12 mouse cellular contexts compared by ENCODE assay signal in the genomic region with DNA sequence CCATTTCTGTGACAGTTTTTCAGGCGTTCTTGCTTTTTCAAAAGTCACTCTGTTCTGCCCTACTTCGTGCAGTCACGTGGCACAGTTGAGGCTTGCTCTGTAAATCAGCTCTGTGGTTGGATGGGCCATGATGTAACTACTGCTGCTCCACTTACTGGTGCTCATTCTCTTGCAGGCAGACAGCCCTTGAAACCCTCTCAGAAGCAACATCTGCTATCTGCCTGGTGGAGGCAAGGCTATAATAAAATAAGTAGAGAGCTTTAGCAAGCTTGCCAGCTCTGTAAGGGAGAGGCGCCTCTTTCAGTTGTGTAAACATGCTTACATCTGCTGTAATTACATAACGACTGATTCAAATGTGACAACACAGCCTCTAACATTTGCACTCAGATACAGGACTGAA. TPM values are rescaled to one million over a fixed set of nuclear protein-coding genes. Genes with fewer than 3 reads are reported as not detected.
A peak's percentile ranks its signal among the peaks of the same experiment; 100 is the strongest.
DNase-seq lines count a peak whose midpoint lies in the region; ATAC-seq and TF ChIP-seq lines count a peak whose summit lies in the region.
"Had no signal": no experiment of that assay in that cellular context is flagged by ENCODE, and none has a peak within 500 bp of the region (broad histone marks: within the 10 kb centered on the region; RNA-seq: fewer than 3 reads in every experiment).

No protein-coding gene starts in this region.

- no peaks in the 10 kb centered on the region for H3K27me3 ChIP-seq in forebrain, embryonic 14.5 days (replicated peaks; ENCODE audit: control insufficient read depth, insufficient read depth, low read length)
- H3K27me3 ChIP-seq in forebrain, embryonic 11.5 days (ENCODE audit: control insufficient read depth, insufficient read depth, low read length), result no peaks in the 10 kb centered on the region
- no peaks in the 10 kb centered on the region for H3K27me3 ChIP-seq in neural tube, embryonic 15.5 days (replicated peaks)
- H3K27me3 ChIP-seq: embryonic facial prominence, embryonic 15.5 days; midbrain, embryonic 12.5 days had no signal

- peak; percentile 62 for DNase-seq in forebrain, embryonic 14.5 days (ENCODE audit: low spot score)
- DNase-seq in forebrain, embryonic 11.5 days (ENCODE audit: low spot score), result no peak
- peak; percentile 92 for DNase-seq in layer of hippocampus, adult 9-11 months
- peak; percentile 34 for DNase-seq in right cerebral cortex, postnatal 14 days
- DNase-seq in c-Kit-positive CD71-positive TER-119-positive erythroid progenitor cells, embryonic 14.5 days (ENCODE audit: low spot score), result no peak
- no peak for DNase-seq in lung, adult 18-20 months
- DNase-seq: lung, adult 2 months had no signal

- no peak for TF ChIP-seq CTCF in cortical plate, adult 2 months (IDR thresholded peaks at IDR 0.05; ENCODE audit: extremely low read depth, insufficient read depth, low read length)

- no peak overlapping the region for H3K4me2 ChIP-seq in forebrain, embryonic 14.5 days (ENCODE audit: low read length)
- no peak overlapping the region for H3K4me2 ChIP-seq in forebrain, embryonic 11.5 days (ENCODE audit: low read depth, low read length, severe bottlenecking)
- H3K4me2 ChIP-seq in neural tube, embryonic 15.5 days, result no peak overlapping the region
- H3K4me2 ChIP-seq: embryonic facial prominence, embryonic 15.5 days; midbrain, embryonic 12.5 days had no signal

- no peak overlapping the region for H3K9ac ChIP-seq in forebrain, embryonic 14.5 days (ENCODE audit: low read length)
- no peak overlapping the region for H3K9ac ChIP-seq in forebrain, embryonic 11.5 days (ENCODE audit: low read length)
- no peak overlapping the region for H3K9ac ChIP-seq in neural tube, embryonic 15.5 days (replicated peaks)
- H3K9ac ChIP-seq: embryonic facial prominence, embryonic 15.5 days; midbrain, embryonic 12.5 days had no signal

- peak; percentile 72 for ATAC-seq in forebrain, embryonic 14.5 days
- ATAC-seq in forebrain, embryonic 11.5 days (replicated peaks; ENCODE audit: low FRiP score), result no peak
- no peak for ATAC-seq in neural tube, embryonic 15.5 days (ENCODE audit: low FRiP score)
- ATAC-seq: hindbrain, embryonic 16.5 days had no signal

- TF ChIP-seq POLR2A in cortical plate, adult 2 months (IDR thresholded peaks at IDR 0.05; ENCODE audit: extremely low read depth, insufficient read depth, low read length), result peak; percentile 48; the same call in 1 of the 2 replicates

- H3K4me3 ChIP-seq in forebrain, embryonic 14.5 days (ENCODE audit: low read depth, low read length), result no peak overlapping the region
- H3K4me3 ChIP-seq in forebrain, embryonic 11.5 days (ENCODE audit: low read depth, low read length), result no peak overlapping the region
- H3K4me3 ChIP-seq in cortical plate, adult 2 months (ENCODE audit: insufficient read depth, low read length), result no peak overlapping the region
- no peak overlapping the region for H3K4me3 ChIP-seq in neural tube, embryonic 15.5 days (replicated peaks)
- H3K4me3 ChIP-seq: embryonic facial prominence, embryonic 15.5 days; midbrain, embryonic 12.5 days had no signal

- H3K27ac ChIP-seq in forebrain, embryonic 14.5 days (ENCODE audit: low read depth, low read length), result no peak overlapping the region; the same call in 1 of the 2 replicates
- H3K27ac ChIP-seq in forebrain, embryonic 11.5 days (ENCODE audit: low read depth, low read length), result no peak overlapping the region
- H3K27ac ChIP-seq in cortical plate, adult 2 months (ENCODE audit: insufficient read depth, low read length), result peak overlapping the region; percentile 54
- H3K27ac ChIP-seq in neural tube, embryonic 15.5 days (replicated peaks), result no peak overlapping the region
- H3K27ac ChIP-seq: embryonic facial prominence, embryonic 15.5 days; midbrain, embryonic 12.5 days had no signal

- WGBS in forebrain, embryonic 14.5 days, result 73% methylated on average over 5 of the region's 5 CpGs
- WGBS in forebrain, embryonic 11.5 days, result 83% methylated on average over 5 of the region's 5 CpGs
- 81% methylated on average over 5 of the region's 5 CpGs for WGBS in neural tube, embryonic 15.5 days

- H3K9me3 ChIP-seq in forebrain, embryonic 14.5 days (replicated peaks; ENCODE audit: control insufficient read depth, low read length), result no peaks in the 10 kb centered on the region
- H3K9me3 ChIP-seq in forebrain, embryonic 11.5 days (ENCODE audit: control insufficient read depth, low read length), result no peaks in the 10 kb centered on the region
- H3K9me3 ChIP-seq in neural tube, embryonic 15.5 days (replicated peaks), result no peaks in the 10 kb centered on the region
- H3K9me3 ChIP-seq: embryonic facial prominence, embryonic 15.5 days; midbrain, embryonic 12.5 days had no signal

- peaks cover 3% of the 10 kb centered on the region; the same call in 1 of the 2 replicates for H3K4me1 ChIP-seq in forebrain, embryonic 14.5 days (ENCODE audit: control insufficient read depth, insufficient read depth, low read length)
- no peaks in the 10 kb centered on the region for H3K4me1 ChIP-seq in forebrain, embryonic 11.5 days (replicated peaks; ENCODE audit: control insufficient read depth, insufficient read depth, low read length)
- peaks cover 8% of the 10 kb centered on the region for H3K4me1 ChIP-seq in cortical plate, adult 2 months (ENCODE audit: control insufficient read depth, insufficient read depth, low read length)
- no peaks in the 10 kb centered on the region for H3K4me1 ChIP-seq in neural tube, embryonic 15.5 days
- H3K4me1 ChIP-seq: embryonic facial prominence, embryonic 15.5 days; midbrain, embryonic 12.5 days had no signal

- peaks cover 24% of the 10 kb centered on the region for H3K36me3 ChIP-seq in forebrain, embryonic 14.5 days (ENCODE audit: control insufficient read depth, insufficient read depth, low read length)
- H3K36me3 ChIP-seq in forebrain, embryonic 11.5 days (ENCODE audit: control insufficient read depth, insufficient read depth, low read length), result no peaks in the 10 kb centered on the region
- H3K36me3 ChIP-seq in neural tube, embryonic 15.5 days, result peaks cover 18% of the 10 kb centered on the region

RNA-seq across cellular contexts. Expression of gene Lonp2, which starts 27.6 kb away (rescaled TPM):
- 83.3 and 85.3 TPM in 2 replicates for polyA plus RNA-seq in forebrain, embryonic 14.5 days (2014; fragmentation: Nextera tagmentation; extraction: Ambion mirVana)
- polyA plus RNA-seq in forebrain, embryonic 11.5 days (2014; fragmentation: Nextera tagmentation; extraction: Ambion mirVana), result 55.5 and 57.1 TPM in 2 replicates
- polyA plus RNA-seq in cortical plate, adult 2 months (2012; rRNA removed), result 51.6 and 53.1 TPM in 2 replicates
- 89.7 and 93.6 TPM in 2 replicates for polyA plus RNA-seq in neural tube, embryonic 15.5 days (2015; fragmentation: Nextera tagmentation; extraction: Ambion mirVana)

Comparison
In these comparisons a context has a peak if more than half of its experiments do, and no peak if none do; other contexts are left out.
1. DNase-seq: peak in forebrain, embryonic 14.5 days (single experiment), layer of hippocampus, adult 9-11 months (single experiment) and right cerebral cortex, postnatal 14 days (single experiment); none in forebrain, embryonic 11.5 days (single experiment), c-Kit-positive CD71-positive TER-119-positive erythroid progenitor cells, embryonic 14.5 days (single experiment) and lung, adult 18-20 months (0 of 2).